Comparison of ENCODE assay signal across 8 mouse cellular contexts in the genomic region with DNA sequence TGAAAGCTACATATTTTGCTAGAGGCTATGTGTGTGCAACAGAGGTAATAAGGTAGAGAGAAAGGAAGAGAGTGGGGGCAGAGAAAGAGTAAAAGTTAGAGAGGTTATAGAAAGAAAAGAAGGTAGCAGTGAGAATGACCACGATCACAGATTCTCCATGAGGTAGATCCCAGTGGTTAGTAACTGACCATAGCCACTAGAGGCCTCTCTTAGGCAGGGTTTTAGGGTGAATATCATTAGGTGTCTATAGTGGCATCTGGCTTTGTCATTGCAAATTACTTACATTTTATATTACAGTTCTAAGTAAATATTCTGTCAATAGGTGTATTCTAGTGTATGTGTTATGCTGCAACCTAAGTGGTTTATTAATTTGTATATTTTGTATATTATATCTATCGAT.
DNase-seq lines count a peak whose midpoint lies in the region; ATAC-seq and TF ChIP-seq lines count a peak whose summit lies in the region.

No protein-coding gene starts in this region.

- ATAC-seq in heart, embryonic 11.5 days (replicated peaks; ENCODE audit: insufficient number of reproducible peaks, low FRiP score, low TSS enrichment), result no peak
- ATAC-seq in intestine, postnatal 0 days, result no peak
- ATAC-seq in monocyte, adult 5-6 weeks (replicated peaks; ENCODE audit: insufficient number of reproducible peaks, low FRiP score, low TSS enrichment, poor library complexity, severe bottlenecking), result no peak

- no peaks in the 10 kb centered on the region for H3K36me3 ChIP-seq in heart, embryonic 11.5 days (ENCODE audit: control insufficient read depth, insufficient read depth, low read length)
- H3K36me3 ChIP-seq in intestine, postnatal 0 days (ENCODE audit: control insufficient read depth, insufficient read depth), result no peaks in the 10 kb centered on the region

- H3K4me2 ChIP-seq in heart, embryonic 11.5 days, result no peak overlapping the region
- H3K4me2 ChIP-seq in intestine, postnatal 0 days (replicated peaks; ENCODE audit: low read depth), result no peak overlapping the region

- H3K4me1 ChIP-seq in heart, embryonic 11.5 days (ENCODE audit: control insufficient read depth, insufficient read depth, low read length), result no peaks in the 10 kb centered on the region
- no peaks in the 10 kb centered on the region for H3K4me1 ChIP-seq in intestine, postnatal 0 days (replicated peaks; ENCODE audit: control insufficient read depth, insufficient read depth, low read length)

- H3K27ac ChIP-seq in heart, embryonic 11.5 days (ENCODE audit: low read depth, low read length), result no peak overlapping the region
- no peak overlapping the region for H3K27ac ChIP-seq in intestine, postnatal 0 days (ENCODE audit: low read depth, low read length)

- H3K4me3 ChIP-seq in heart, embryonic 11.5 days (ENCODE audit: low read depth, low read length), result no peak overlapping the region
- H3K4me3 ChIP-seq in intestine, postnatal 0 days (ENCODE audit: low read depth, low read length), result no peak overlapping the region

- peak; percentile 19 for DNase-seq in heart, adult 8-10 months (ENCODE audit: low spot score)
- DNase-seq in CD4-positive, CD25-positive, alpha-beta regulatory T cell, adult 2 months (ENCODE audit: low read depth, low spot score), result peak; percentile 43
- peak; percentile 62 for DNase-seq in brain, adult 2 months (ENCODE audit: low read depth, low spot score)
- no peak for DNase-seq in urinary bladder, postnatal 10 days (ENCODE audit: low spot score)
- no peak for DNase-seq in thymus, postnatal 36 days

- 66% methylated on average over 2 of the region's 2 CpGs for WGBS in heart, embryonic 11.5 days (ENCODE audit: insufficient replicate concordance)
- WGBS in intestine, postnatal 0 days, result 47% methylated on average over 2 of the region's 2 CpGs

- H3K27me3 ChIP-seq in heart, embryonic 11.5 days (ENCODE audit: control insufficient read depth, insufficient read depth, low read length), result no peaks in the 10 kb centered on the region
- no peaks in the 10 kb centered on the region for H3K27me3 ChIP-seq in intestine, postnatal 0 days (replicated peaks; ENCODE audit: control insufficient read depth, insufficient read depth, low read length)

- TF ChIP-seq CTCF in intestine, postnatal 0 days (IDR thresholded peaks at IDR 0.05; ENCODE audit: low read depth), result peak; percentile 74

- no peak overlapping the region for H3K9ac ChIP-seq in heart, embryonic 11.5 days (ENCODE audit: low read depth, low read length)
- no peak overlapping the region for H3K9ac ChIP-seq in intestine, postnatal 0 days (ENCODE audit: low read depth, low read length)

- H3K9me3 ChIP-seq in heart, embryonic 11.5 days (replicated peaks; ENCODE audit: control insufficient read depth, low read length), result no peaks in the 10 kb centered on the region
- no peaks in the 10 kb centered on the region for H3K9me3 ChIP-seq in intestine, postnatal 0 days (ENCODE audit: control insufficient read depth)

Comparison
In these comparisons a context has a peak if more than half of its experiments do, and no peak if none do; other contexts are left out.
1. DNase-seq: peak in heart, adult 8-10 months (single experiment), CD4-positive, CD25-positive, alpha-beta regulatory T cell, adult 2 months (single experiment) and brain, adult 2 months (single experiment); none in urinary bladder, postnatal 10 days (single experiment) and thymus, postnatal 36 days (0 of 2).